21 mouse cellular contexts compared by ENCODE assay signal in the genomic region with DNA sequence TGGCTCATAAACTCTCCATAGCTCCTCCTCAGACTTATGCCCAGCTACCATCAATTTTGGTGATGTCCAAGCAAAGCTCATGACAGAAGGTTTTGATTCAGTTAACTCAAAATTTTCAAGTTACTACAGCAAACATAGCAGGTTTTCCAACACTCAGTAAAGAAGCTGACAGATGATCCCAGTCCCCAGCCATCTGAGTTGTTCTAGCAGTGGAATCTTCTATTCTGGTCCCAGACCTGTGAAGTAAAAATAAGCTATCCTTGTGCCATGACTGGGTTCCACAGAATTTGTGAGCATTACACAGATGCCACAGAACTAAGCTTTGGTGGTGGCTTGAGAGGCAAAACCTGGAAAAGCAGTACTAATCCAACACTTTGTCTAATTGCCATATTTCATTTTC. TPM values are rescaled to one million over a fixed set of nuclear protein-coding genes. Genes with fewer than 3 reads are reported as not detected.
DNase-seq lines count a peak whose midpoint lies in the region; ATAC-seq lines count a peak whose summit lies in the region.
"Had no signal": no experiment of that assay in that cellular context is flagged by ENCODE, and none has a peak within 500 bp of the region (broad histone marks: within the 10 kb centered on the region; RNA-seq: fewer than 3 reads in every experiment).

No protein-coding gene starts in this region.

- peak; percentile 72 for ATAC-seq in frontal cortex, adult (ENCODE audit: low TSS enrichment)
- ATAC-seq: activated CD4-positive, CD25-positive, alpha-beta regulatory T cell, adult 4 months; CD4-positive, CD25-positive, alpha-beta regulatory T cell, adult 4 months; forebrain, embryonic 13.5 days; forebrain, embryonic 15.5 days; forebrain, postnatal 0 days; Patski had no signal

- no peak for DNase-seq in frontal cortex, postnatal 10 days (ENCODE audit: low spot score in 2 of 2)
- peak; percentile 40 for DNase-seq in heart, adult 11 months
- DNase-seq in heart, adult 8-10 months (ENCODE audit: low spot score): no peak
- DNase-seq in right cerebral cortex, adult 18-20 months: peak; percentile 30
- no peak for DNase-seq in right cerebral cortex, adult 2 months (ENCODE audit: low spot score in 2 of 2)
- DNase-seq: adrenal gland, adult 2 months; adrenal gland, postnatal 10 days; adrenal gland, postnatal 25 days; B cell, adult 2 months; cerebellum, adult 11-12 months; cerebellum, adult 2 months; cerebellum, adult 9-10 months; cerebellum, postnatal 10 days; cerebellum, postnatal 25 days; forebrain, postnatal 0 days had no signal

RNA-seq across cellular contexts. Expression of a gene that starts 34.3 kb away (rescaled TPM):
- total RNA-seq in heart, adult 8-10 months (2022): not detected
- total RNA-seq: adrenal gland, adult 2 months; adrenal gland, postnatal 25 days had no signal

RNA-seq across cellular contexts. Expression of a gene that starts 54.4 kb away (rescaled TPM):
- total RNA-seq in heart, adult 8-10 months (2022): 10 to 100 TPM; 18.9 to 30.4 (median 20.9) TPM

Comparison
In these comparisons a context has a peak if more than half of its experiments do, and no peak if none do; other contexts are left out.
1. DNase-seq: peak in heart, adult 11 months (single experiment) and right cerebral cortex, adult 18-20 months (single experiment); none in frontal cortex, postnatal 10 days (0 of 2), heart, adult 8-10 months (single experiment) and right cerebral cortex, adult 2 months (0 of 2).